Mouse (Mus musculus) left cerebral cortex, adult 18-20 months (tissue): ENCODE measurements at regions not wholly inside any gene's neighbourhood (a gene's known extent, or its start where the extent isn't known, plus 50 kb on each side); places are given as distances from the start of the nearest gene placed in this dataset.
A peak's percentile ranks its signal among the peaks of the same experiment; 100 is the strongest.

Experiments
- DNase-seq, 2 experiments: peaks; one replicate each; pipeline ENCODE4 v3.0.0; 2021 to 2022; ENCODE audit warnings: low spot score in 2 of 2, mixed read lengths in 1 of 2

DNA sequence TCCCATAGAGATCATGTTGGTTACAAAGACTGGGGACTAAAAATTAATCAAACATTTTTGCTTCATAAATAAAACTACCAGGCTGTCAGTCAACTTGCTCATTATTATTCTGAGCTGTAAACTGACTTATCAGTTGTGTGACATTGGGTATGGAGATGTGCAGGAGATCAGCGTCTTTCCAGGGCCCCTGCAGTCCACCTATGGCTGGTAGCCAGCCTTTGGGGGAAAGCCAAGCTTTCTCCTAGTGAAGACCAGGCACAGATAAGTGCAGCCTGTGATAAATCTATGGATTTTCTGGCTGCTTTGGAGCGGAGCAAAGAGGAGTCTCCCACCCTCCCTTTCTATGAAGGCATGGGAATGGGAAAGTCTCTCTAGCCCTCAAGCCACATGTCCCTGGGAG, 172.0 kb upstream of the Glra1 start:
- no peak for DNase-seq

DNA sequence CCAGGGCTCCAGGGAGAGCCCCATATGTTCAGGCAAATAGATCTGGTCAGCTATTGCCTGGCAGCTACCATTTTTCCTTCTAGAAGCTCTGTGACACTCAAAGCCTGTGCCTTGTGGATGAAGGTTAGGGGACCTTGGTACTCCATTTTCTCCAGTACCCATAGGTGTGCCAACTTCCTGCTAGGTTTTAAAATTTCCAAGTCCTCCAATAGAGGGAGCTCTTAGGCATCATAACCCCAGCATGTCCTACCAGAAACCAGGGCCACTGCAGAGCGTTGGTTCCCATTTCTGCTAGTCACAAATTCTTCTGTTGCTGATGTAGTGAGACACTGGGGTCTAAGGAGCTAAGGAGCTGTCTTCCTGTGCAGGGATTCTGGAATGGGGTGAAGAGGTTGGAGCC, 165.3 kb upstream of the Glra1 start:
- no peak for DNase-seq

DNA sequence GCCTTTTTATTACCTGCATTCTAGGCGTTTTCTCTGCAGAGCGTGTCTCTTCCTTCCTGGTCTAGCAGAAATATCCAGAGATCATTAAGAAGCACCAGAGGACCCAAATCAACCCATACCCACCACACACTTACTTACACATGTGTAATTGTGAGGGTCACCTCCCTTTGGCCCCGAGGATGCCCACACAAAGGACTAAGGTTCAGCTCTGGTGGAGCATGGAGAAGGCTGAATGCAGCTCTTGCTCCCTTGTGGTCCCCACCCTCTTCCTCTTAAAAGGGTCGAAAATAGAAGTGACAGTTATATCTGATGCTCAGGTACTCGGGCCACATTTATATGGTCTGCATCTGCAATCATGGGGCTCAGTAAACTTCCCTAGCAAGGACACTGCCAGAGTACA, 164.5 kb upstream of the Glra1 start:
- no peak for DNase-seq

DNA sequence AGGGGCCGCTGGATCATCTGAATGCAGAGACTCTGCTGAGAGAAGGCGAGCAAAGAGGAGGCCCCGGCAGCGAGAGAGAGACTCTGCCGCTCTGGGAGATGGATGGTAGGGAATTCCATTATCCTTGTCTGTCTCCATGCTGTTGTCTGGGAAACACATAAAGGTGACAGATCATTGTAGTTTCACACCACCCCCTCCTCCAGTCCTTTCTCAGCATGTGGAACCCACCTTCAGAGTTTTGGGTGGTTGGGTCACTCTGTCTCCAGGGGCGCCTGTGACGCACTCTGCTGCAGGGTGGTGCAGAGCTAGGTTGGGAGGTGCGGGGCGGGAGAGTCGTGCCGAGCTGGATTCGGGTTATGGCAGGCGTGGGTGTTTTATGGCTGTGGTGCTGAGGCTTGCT, 164.1 kb upstream of the Glra1 start:
- DNase-seq: peak; percentile 55 to 73

DNA sequence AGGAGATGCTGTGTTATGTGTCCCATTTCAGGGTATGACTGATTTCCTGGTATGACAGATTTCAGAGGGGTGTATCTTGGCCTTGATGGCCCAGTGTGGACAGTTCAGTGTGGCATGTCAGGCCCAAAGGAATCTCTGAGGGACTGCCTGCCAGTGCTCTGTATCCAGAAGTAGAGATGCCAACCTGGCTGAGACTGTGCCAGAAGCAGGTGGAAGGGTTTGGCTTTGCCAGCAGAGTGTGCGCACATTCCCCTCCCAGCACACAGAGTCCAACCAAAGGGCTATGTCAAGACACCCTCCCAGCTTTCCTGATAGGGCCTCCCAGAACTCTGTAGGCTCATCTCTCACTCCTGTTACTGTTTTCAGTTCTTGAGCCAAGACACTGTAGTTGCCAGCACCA, 156.8 kb upstream of the Glra1 start:
- DNase-seq: no peak
